Mouse (Mus musculus) hindbrain, embryonic 16.5 days (tissue): ENCODE results near the gene Alkbh1. TPM values are rescaled to one million over a fixed set of nuclear protein-coding genes. Genes with fewer than 3 reads are reported as not detected.
"Not testable (repeated sequence)": the region's sequence is repeated elsewhere in the genome, so short reads cannot be mapped to it uniquely, and the experiment has no call there.

Experiments used
- ATAC-seq: fragments of 200-750 bp; cut with Nextera tagmentation; 2 replicates; pipeline ENCODE4 v1.8.0; 2017; ENCODE audit warnings: moderate TSS enrichment, moderate library complexity
- H3K27ac ChIP-seq: fragments of 300-500 bp; sonication (generic); 2 replicates; pipeline ENCODE4 v1.5.1; 2014; ENCODE audit warnings: low read depth, mild to moderate bottlenecking, control low read depth, low read length, moderate library complexity
- H3K27me3 ChIP-seq: fragments of 300-500 bp; sonication (generic); replicated peaks from 2 replicates; pipeline ENCODE4 v1.6.1; 2014; ENCODE audit warnings: low read length; ENCODE audit not compliant: control insufficient read depth, insufficient read depth
- H3K36me3 ChIP-seq: fragments of 300-500 bp; sonication (generic); 2 replicates; pipeline ENCODE4 v1.6.1; 2014; ENCODE audit warnings: mild to moderate bottlenecking, low read length, moderate library complexity, mixed read lengths; ENCODE audit not compliant: control insufficient read depth, insufficient read depth
- H3K4me1 ChIP-seq: fragments of 300-500 bp; sonication (generic); 2 replicates; pipeline ENCODE4 v1.6.1; 2014; ENCODE audit warnings: low read depth, low read length; ENCODE audit not compliant: control insufficient read depth, insufficient read depth
- H3K4me2 ChIP-seq: fragments of 300-500 bp; sonication (generic); 2 replicates; pipeline ENCODE4 v1.6.1; 2014; ENCODE audit warnings: mild to moderate bottlenecking, low read length, control low read depth, moderate library complexity
- H3K4me3 ChIP-seq: fragments of 300-500 bp; sonication (generic); 2 replicates; pipeline ENCODE4 v1.5.1; 2014; ENCODE audit warnings: mild to moderate bottlenecking, low read length, control low read depth, moderate library complexity
- H3K9ac ChIP-seq: fragments of 300-500 bp; sonication (generic); 2 replicates; pipeline ENCODE4 v1.6.1; 2014; ENCODE audit warnings: low read depth, mild to moderate bottlenecking, control low read depth, low read length, moderate library complexity
- H3K9me3 ChIP-seq: fragments of 300-500 bp; sonication (generic); 2 replicates; pipeline ENCODE4 v1.6.1; 2014; ENCODE audit warnings: mild to moderate bottlenecking, low read length, moderate library complexity; ENCODE audit not compliant: control insufficient read depth
- WGBS: fragments of 180-500 bp; shearing (Covaris S2); extraction: QIAGEN DNeasy Blood & Tissue Kit; methylation state at CpG from one replicate; pipeline ENCODE4 v1.1.7; 2014; 5-methylcytosine and 5-hydroxymethylcytosine counted together
- polyA plus RNA-seq: library from polyadenylated mRNA; unstranded; fragments of >200 nt; fragmentation: Nextera tagmentation; extraction: Ambion mirVana; gene quantifications from 2 replicates; pipeline ENCODE4 v1.2.1, GENCODE M21; 2015

Alkbh1 gene
- polyA plus RNA-seq = 35.4 and 37.1 TPM in 2 replicates

DNA sequence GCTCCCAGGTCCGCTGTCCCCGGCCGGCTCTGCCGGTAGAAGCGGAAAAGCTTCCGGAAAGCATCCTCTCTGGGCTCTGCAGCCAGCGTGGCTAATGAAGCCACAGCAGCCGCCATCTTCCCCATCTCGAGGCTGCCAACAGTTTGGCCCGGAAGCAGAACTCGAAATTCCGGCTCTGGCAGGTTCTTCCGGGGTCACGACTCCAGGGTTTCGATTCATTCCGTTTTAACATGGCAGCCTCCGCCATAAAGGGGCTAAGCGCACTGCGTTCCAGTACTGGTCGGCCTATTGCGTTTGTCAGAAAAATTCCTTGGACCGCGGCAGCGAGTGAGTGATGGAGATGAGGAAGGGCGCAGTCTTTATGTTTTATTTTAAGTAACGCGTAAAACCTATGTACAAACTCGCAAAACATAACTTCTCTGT, at the start of gene Alkbh1, which contains the start of gene Slirp:
Gene Alkbh1 (minus strand): TSS at position 318 of the 423 bp plus-strand sequence.
Gene Slirp (plus strand): TSS at position 197 of the 423 bp plus-strand sequence.
- Histone ChIP-seq H3K27me3 (no peaks in the 10 kb centered on the region), H3K27ac (peak within 1 kb of the TSS; percentile 85), H3K4me3 (peak within 1 kb of the TSS; percentile 85), H3K36me3 (peaks cover 10% of the 10 kb centered on the region; the same call in 1 of the 2 replicates), H3K4me1 (peaks cover 21% of the 10 kb centered on the region), H3K4me2 (peak within 1 kb of the TSS; percentile 95), H3K9ac (peak within 1 kb of the TSS; percentile 86), H3K9me3 (no peaks in the 10 kb centered on the region)
- whole genome bisulfite sequencing = under 1% methylated on average over 28 of the region's 28 CpGs
- ATAC-seq = peak; percentile 96

- not testable (repeated sequence) for ATAC-seq
- WGBS = 68% methylated on average over 2 of the region's 2 CpGs
Observed at GRCm38 (mm10) chr12:87488683-87489082, 44.9 kb upstream of the Alkbh1 start.

DNA sequence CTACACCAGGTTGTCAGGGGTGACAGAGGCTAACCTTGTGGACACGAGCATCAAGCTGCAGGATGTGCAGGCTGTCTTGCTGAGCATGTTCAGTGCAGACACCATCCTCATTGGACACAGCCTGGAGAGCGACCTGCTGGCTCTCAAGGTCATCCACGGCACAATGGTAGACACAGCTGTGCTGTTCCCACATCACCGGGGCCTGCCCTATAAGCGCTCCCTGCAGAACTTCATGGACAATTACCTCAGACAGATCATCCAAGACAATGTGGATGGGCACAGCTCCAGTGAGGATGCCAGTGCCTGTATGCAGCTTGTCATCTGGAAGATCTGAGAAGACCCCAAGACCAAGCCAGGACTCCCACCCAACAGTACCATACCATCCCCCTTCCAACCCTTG, 38.7 kb upstream of the Alkbh1 start:
- 86% methylated on average over 5 of the region's 5 CpGs for WGBS
- H3K9me3 ChIP-seq, H3K36me3 ChIP-seq, H3K27ac ChIP-seq, H3K4me1 ChIP-seq, H3K27me3 ChIP-seq, H3K4me2 ChIP-seq, H3K9ac ChIP-seq, H3K4me3 ChIP-seq, ATAC-seq: not testable (repeated sequence)

More at GRCm38 (mm10) chr12:87488683-87489082, 44.9 kb upstream of the Alkbh1 start:
- H3K4me1 ChIP-seq, H3K9ac ChIP-seq, H3K4me3 ChIP-seq, H3K27ac ChIP-seq, H3K36me3 ChIP-seq, H3K4me2 ChIP-seq, H3K27me3 ChIP-seq, H3K9me3 ChIP-seq: not testable (repeated sequence)

DNA sequence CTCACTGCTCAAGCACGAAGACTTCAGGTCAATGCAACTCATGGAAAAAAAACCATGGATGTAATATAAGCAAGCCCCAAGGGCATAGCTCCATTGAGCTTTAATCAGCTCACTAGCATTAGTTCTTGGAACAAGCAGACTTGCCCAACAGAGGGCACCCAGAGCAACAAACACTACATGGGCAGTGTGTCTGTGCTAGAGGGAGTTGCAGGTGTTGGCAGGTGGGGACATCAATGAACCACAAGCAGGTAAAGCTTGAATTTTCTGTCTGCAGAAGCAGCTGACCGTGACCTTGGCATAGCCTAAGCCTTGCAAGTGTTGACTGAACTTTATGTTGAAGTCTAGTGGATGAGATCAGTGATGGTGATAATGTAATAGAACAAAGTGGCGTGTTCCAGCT, 30.9 kb upstream of the Alkbh1 start:
- Histone ChIP-seq H3K9ac (no peak overlapping the region), H3K27me3 (no peaks in the 10 kb centered on the region), H3K27ac (no peak overlapping the region), H3K4me3 (no peak overlapping the region), H3K36me3 (no peaks in the 10 kb centered on the region), H3K4me2 (no peak overlapping the region), H3K4me1 (peaks cover 9% of the 10 kb centered on the region), H3K9me3 (no peaks in the 10 kb centered on the region)
- no peak for ATAC-seq
- WGBS = 84% methylated on average over 3 of the region's 3 CpGs

- H3K27ac ChIP-seq = peak within 1 kb of the TSS; percentile 93
- ATAC-seq = peak; percentile 98
- H3K27me3 ChIP-seq = no peaks in the 10 kb centered on the region
- H3K4me2 ChIP-seq = peak within 1 kb of the TSS; percentile 52
- peak within 1 kb of the TSS; percentile 86 for H3K9ac ChIP-seq
- no peaks in the 10 kb centered on the region for H3K9me3 ChIP-seq
- H3K4me3 ChIP-seq = peak within 1 kb of the TSS; percentile 71
- WGBS = 3% methylated on average over 45 of the region's 45 CpGs
- no peaks in the 10 kb centered on the region for H3K36me3 ChIP-seq
- H3K4me1 ChIP-seq = peaks cover 9% of the 10 kb centered on the region
Observed at GRCm38 (mm10) chr12:87471964-87472786, 28.4 kb upstream of the Alkbh1 start, which contains the start of gene Snw1. TSS of gene Snw1 (minus strand) at chr12:87472274.

DNA sequence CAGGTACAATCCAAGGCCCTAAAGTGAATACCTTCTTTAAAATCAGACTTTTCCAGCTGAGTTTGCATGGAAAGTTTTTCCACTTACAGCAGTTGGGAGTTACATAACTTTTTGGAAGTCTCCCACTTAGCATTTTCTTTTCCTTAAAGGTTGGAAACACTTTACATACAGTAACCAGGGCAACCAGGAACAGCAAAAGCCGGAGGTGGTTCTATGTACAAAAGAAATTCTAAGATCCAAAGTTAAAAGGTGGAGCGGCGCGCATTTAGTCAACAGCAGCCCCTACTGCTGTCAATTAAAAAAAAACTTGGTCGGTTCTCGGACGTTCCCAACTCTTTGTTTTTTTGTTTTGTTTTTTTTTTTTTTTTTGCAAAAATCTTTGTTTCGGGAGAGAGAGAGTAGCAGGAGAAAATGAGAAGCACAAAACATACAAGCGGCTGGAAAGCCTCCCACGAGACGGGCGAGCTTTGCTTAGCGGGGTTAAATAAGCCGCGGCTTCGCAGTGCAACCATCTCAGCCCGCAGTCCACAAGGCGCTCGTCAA, 27.7 kb upstream of the Alkbh1 start:
- H3K27me3 ChIP-seq = no peaks in the 10 kb centered on the region
- peak overlapping the region; percentile 71 for H3K4me3 ChIP-seq
- no peaks in the 10 kb centered on the region for H3K9me3 ChIP-seq
- H3K4me2 ChIP-seq = peak overlapping the region; percentile 52
- H3K27ac ChIP-seq = peak overlapping the region; percentile 93
- peak overlapping the region; percentile 86 for H3K9ac ChIP-seq
- no peaks in the 10 kb centered on the region for H3K36me3 ChIP-seq
- WGBS = under 1% methylated on average over 19 of the region's 19 CpGs
- H3K4me1 ChIP-seq = peaks cover 9% of the 10 kb centered on the region
- ATAC-seq = no peak

DNA sequence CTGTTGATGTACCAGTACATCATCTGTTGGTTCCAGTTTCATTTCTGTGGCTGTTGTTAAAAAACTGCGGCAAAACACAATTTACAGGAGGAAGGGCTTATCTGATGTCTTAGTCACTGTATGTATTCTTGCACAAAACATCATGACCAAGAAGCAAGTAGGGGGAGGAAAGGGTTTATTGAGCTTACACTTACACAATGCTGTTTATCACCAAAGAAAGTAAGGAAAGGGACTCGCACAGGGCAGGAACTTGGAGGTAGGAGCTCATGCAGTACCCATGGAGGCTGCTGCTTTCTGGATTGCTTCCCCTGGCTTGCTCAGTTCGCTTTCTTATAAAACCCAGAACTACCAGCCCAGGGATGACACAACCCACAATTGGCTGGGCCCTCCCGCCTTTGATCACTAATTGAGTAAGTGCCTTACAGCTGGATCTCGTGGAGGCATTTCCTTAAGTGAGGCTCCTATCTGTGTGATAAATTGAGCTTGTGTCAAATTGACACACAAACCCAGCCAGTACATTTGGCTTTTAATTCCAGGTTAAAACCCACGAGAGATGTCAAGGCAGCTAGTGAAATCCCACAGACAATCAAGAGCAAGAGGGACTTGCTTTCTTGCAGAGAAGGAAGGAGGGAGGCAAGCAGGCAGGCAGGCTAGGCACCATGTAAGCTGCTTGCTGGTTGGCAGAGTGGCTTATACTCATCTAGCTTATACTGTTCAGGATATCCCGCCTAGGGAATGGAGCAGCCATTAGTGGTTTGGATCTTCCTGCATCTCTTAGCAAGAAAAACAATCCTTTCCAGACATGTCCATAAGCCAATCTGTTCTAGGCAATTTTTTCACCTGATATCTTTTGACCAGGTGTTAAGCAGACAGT, 26.7 kb upstream of the Alkbh1 start:
- ATAC-seq = no peak
- WGBS = 74% methylated on average over 7 of the region's 7 CpGs
- Histone ChIP-seq H3K27ac (no peak overlapping the region), H3K9me3 (no peaks in the 10 kb centered on the region), H3K4me2 (peak overlapping the region; percentile 52), H3K4me1 (peaks cover 9% of the 10 kb centered on the region), H3K4me3 (peak overlapping the region; percentile 71; the same call in 1 of the 2 replicates), H3K9ac (peak overlapping the region; percentile 27; the same call in 1 of the 2 replicates), H3K36me3 (no peaks in the 10 kb centered on the region), H3K27me3 (no peaks in the 10 kb centered on the region)

- Histone ChIP-seq H3K4me2 (no peak overlapping the region), H3K36me3 (peaks cover 21% of the 10 kb centered on the region), H3K27ac (no peak overlapping the region), H3K9me3 (no peaks in the 10 kb centered on the region), H3K4me1 (no peaks in the 10 kb centered on the region), H3K27me3 (no peaks in the 10 kb centered on the region), H3K4me3 (no peak overlapping the region), H3K9ac (no peak overlapping the region)
- WGBS = 95% methylated on average over 6 of the region's 6 CpGs
- ATAC-seq = no peak
Observed at GRCm38 (mm10) chr12:87464678-87465297, 21.0 kb upstream of the Alkbh1 start.
